Mouse (Mus musculus) thymus, postnatal 25 days (tissue): ENCODE data around the gene Kcnma1.

ENCODE experiments used
- DNase-seq: peaks from one replicate; pipeline ENCODE4 v3.0.0; 2022

Gene Kcnma1

GRCm38 (mm10) chr14:23771794-23772193 lies 242.5 kb downstream of the Kcnma1 start:
- no peak for DNase-seq

GRCm38 (mm10) chr14:23762471-23762870 lies 251.8 kb downstream of the Kcnma1 start:
- no peak for DNase-seq

GRCm38 (mm10) chr14:23759626-23760025 lies 254.7 kb downstream of the Kcnma1 start:
- DNase-seq, result no peak

- DNase-seq, result no peak
These were observed 255.9 kb downstream of the Kcnma1 start for GRCm38 (mm10) chr14:23758421-23758820.

- no peak for DNase-seq
These were observed 266.3 kb downstream of the Kcnma1 start for GRCm38 (mm10) chr14:23748011-23748410.

GRCm38 (mm10) chr14:23746976-23747375 lies 267.3 kb downstream of the Kcnma1 start:
- DNase-seq, result no peak

- DNase-seq, result no peak
These were observed 272.8 kb downstream of the Kcnma1 start for GRCm38 (mm10) chr14:23741531-23741930.

GRCm38 (mm10) chr14:23734200-23734599 lies 280.1 kb downstream of the Kcnma1 start:
- DNase-seq, result no peak

- DNase-seq, result no peak
These were observed 284.9 kb downstream of the Kcnma1 start for GRCm38 (mm10) chr14:23729377-23729776.

GRCm38 (mm10) chr14:23723701-23724430 lies 290.4 kb downstream of the Kcnma1 start:
- DNase-seq, result no peak

- DNase-seq, result no peak
These were observed 295.0 kb downstream of the Kcnma1 start for GRCm38 (mm10) chr14:23719246-23719645.

- DNase-seq, result no peak
These were observed 295.6 kb downstream of the Kcnma1 start for GRCm38 (mm10) chr14:23718667-23719066.

GRCm38 (mm10) chr14:23714396-23715131 lies 299.7 kb downstream of the Kcnma1 start:
- DNase-seq, result no peak

- DNase-seq, result no peak
These were observed 301.4 kb downstream of the Kcnma1 start for GRCm38 (mm10) chr14:23712891-23713290.

GRCm38 (mm10) chr14:23710954-23711353 lies 303.3 kb downstream of the Kcnma1 start:
- no peak for DNase-seq

GRCm38 (mm10) chr14:23706837-23707236 lies 307.5 kb downstream of the Kcnma1 start:
- DNase-seq, result no peak

- no peak for DNase-seq
These were observed 308.6 kb downstream of the Kcnma1 start for GRCm38 (mm10) chr14:23705647-23706046.

- DNase-seq, result no peak
These were observed 310.0 kb downstream of the Kcnma1 start for GRCm38 (mm10) chr14:23704303-23704702.

GRCm38 (mm10) chr14:23696341-23696740 lies 317.9 kb downstream of the Kcnma1 start:
- DNase-seq, result no peak

- DNase-seq, result no peak
These were observed 324.6 kb downstream of the Kcnma1 start for GRCm38 (mm10) chr14:23689681-23690080.

GRCm38 (mm10) chr14:23688513-23688912 lies 325.8 kb downstream of the Kcnma1 start:
- no peak for DNase-seq

GRCm38 (mm10) chr14:23684463-23685066 lies 329.7 kb downstream of the Kcnma1 start:
- DNase-seq, result no peak

- no peak for DNase-seq
These were observed 331.5 kb downstream of the Kcnma1 start for GRCm38 (mm10) chr14:23682758-23683157.

- DNase-seq, result peak; percentile 2
These were observed 334.9 kb downstream of the Kcnma1 start for GRCm38 (mm10) chr14:23679378-23679777.
